Mouse (Mus musculus) heart, postnatal 10 days (tissue): ENCODE data around the gene Negr1. TPM values are rescaled to one million over a fixed set of nuclear protein-coding genes. Genes with fewer than 3 reads are reported as not detected.

Experiments
- DNase-seq, 2 experiments: peaks; one replicate each; pipeline ENCODE4 v3.0.0; 2021
- intact Hi-C: fragments of 180-260 bp; cut with DNase I; formaldehyde crosslinking; loops from one replicate; pipeline ENCODE4 v1.15.1; 2025
- total RNA-seq, 2 experiments: library from RNA; stranded (reverse); gene quantifications; 2 replicates each; pipeline ENCODE4 v1.2.3; 2021

Negr1 gene
- total RNA-seq, 2 experiments from 2014 or later: 1.9 to 3.3 TPM

DNA sequence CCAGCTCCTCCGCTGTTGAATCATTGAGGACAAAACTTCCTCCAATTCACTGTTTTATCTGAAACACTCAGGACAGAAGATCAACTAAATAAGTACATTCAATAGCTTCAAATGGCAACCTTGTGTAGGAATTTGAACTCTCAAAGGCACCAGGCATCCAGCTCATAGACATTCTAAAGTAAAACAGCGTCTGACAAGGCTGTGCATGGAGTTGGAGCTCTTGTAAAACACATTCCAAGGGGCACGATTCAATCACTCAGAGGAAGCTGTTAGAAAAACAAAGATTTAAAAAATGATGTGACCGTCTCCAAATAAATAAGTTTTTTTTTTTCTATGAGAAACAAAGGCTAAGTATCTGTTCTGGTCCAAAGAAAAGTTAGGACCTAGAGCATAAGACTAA, 528.5 kb downstream of the Negr1 start:
- intact Hi-C loops: no loop called here
- no peak for DNase-seq

DNA sequence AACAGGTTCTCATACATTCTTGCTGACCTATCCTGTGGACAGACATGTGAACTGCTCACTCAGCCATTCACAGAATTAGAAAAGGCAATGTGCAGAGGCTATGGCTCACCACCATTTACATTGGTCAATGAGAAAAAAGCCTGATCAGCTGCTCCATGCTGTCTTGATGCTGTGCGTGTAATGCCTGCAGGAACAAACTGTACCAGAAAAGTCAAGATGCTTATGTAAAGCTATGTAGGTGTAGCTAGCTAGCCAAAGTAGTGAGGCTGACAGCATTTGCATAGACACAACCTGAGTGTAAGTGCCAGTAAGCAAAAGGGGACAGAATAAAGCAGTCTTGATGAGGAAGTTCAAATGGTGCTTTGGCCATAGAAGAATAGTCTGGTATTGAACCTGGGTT, 534.7 kb downstream of the Negr1 start:
- intact Hi-C loops: no loop called here
- DNase-seq: no peak

DNA sequence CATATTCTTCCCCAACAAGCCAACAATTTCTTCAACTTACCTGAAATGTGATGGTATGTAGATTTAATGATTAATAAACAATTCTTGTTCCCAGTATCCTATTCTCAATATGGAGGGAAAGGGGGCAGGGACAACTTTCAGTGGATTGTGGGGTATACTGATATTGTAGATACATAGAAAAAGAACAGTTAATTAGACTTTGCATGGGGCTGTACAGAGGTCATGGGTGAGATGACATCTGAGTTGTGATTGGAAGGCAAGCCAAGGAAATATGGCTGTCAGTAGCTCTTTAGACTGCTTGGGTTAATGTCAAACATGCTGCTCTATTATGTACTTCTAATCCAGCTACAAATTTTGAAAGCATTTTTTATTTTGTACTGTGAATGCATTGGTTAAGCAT, 535.9 kb downstream of the Negr1 start:
- intact Hi-C loops: no loop called here

DNA sequence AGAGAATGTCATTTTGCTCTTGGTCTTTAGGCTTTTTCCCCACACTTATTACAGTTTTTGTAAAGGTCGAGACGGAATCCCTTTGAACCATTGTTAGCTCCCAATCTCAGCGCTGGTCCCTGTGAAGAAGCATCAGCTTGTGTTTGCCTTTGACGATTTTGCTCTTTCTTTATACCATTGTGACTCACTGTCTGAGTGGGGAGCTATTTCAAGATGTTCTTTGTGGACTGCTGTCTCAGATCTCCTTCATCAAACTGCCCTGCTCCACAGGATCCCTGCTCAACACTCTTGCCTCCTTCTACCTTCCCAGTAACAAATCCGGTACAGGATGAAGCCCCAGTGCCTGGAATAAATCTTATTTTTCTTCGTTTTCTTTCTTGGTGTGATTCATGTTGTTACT, 536.8 kb downstream of the Negr1 start:
- intact Hi-C loops: no loop called here
- DNase-seq: no peak

More for the DNA sequence above, 535.9 kb downstream of the Negr1 start:
- DNase-seq: no peak

DNA sequence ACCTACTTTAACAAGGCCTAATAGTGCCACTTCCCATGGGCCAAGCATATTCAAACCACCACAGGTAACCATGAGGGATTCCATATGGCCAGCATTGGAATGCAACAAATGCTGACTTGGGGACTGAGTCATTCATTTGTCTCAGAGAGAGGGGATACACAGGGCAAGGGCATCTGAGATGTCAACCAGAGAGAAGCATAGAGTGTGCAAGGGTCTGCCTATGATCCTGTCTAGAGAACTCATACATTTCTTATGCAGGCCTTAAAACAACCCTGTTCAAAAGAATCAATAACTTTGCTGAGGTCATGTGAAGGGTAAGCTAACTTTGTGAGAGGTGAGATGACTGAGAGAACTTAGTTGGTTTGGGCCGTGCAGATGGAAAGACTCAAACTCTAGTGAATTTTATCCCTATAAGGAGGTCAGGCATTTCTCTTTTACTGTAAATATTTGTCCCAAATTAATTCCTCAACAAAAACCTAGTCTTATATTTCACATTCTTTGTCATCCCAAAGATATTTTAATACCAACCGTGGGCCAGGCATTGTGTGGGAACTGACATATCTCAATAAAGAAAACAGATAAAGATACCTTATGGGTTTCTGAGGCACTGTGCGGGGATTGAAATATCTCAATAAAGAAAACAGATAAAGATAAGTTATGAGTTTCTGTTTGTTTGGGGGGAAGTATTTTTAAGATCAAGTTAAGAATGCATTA, 543.4 kb downstream of the Negr1 start:
- intact Hi-C loops: no loop called here

DNA sequence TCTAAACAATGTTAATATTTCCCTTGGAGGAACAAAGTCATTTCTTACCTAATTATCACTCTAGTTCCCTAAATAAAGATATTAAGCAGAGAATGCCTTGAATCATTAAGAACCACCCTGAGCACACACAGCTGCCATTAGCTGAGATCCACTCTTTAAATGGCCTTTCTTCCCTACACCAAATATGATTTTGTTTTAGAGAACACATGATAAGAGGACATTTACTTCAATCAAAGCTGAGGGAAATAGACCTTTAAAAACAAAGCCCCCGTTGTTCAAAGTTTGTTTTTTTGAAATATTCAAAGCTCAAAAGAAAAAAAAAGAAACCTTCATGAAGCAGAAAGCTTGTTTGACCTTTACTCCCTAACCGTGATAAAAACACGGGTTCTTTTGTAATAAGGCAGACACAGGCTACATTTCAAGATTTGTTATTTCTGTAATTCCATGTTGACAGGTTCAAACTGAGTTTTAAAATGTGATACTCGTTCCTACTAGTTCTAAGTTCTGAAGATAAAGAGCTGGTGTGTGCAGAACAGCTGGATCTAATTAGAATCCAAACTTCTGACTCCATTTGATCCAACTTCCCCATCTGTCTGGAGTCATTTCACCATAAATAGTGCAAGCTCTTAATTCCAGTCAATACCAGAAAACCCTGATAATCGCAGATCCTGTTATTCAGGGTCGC, 544.1 kb downstream of the Negr1 start:
- intact Hi-C loops: no loop called here
- peak; percentile 6 to 10 for DNase-seq

More for the DNA sequence above, 543.4 kb downstream of the Negr1 start:
- DNase-seq: no peak

DNA sequence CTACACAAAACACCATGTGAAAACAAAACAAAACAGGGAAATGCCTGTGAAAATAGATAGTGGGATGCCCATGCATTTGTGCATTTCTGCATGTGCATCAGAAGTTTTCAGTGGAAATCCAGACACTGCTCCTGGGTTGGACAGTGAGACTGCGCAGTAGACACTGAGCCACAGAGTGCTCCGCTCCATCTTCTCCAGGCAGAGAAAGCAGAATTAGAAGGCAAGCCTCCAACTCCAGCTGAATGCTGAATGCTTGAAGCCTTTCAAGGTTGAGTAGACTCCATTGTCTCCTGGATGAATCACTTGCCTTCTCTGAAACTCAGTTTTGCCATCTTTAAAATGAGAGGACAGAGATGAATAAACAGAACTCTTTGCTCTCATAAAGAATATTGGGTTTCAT, 546.6 kb downstream of the Negr1 start:
- intact Hi-C loops: no loop called here
- DNase-seq: no peak

DNA sequence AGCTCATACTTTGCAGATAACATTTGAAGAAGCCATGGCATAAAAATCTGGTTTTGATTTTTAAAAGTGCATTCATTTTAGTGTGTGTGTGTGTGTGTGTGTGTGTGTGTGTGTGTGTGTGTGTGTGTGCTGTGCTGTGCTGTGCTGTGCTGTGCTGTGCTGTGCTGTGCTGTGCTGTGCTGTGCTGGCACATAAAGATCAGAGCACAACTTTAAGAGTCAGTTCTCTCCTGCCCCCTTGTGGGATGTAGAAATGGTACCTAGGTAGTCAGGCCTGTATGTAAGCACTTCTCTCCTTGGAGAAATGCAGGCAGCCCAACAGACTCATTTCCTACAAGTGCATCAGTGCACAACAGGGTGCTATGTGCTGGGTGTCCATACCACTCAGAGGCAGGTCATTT, 547.7 kb downstream of the Negr1 start:
- intact Hi-C loops: no loop called here
- peak; percentile 36 to 46 for DNase-seq

DNA sequence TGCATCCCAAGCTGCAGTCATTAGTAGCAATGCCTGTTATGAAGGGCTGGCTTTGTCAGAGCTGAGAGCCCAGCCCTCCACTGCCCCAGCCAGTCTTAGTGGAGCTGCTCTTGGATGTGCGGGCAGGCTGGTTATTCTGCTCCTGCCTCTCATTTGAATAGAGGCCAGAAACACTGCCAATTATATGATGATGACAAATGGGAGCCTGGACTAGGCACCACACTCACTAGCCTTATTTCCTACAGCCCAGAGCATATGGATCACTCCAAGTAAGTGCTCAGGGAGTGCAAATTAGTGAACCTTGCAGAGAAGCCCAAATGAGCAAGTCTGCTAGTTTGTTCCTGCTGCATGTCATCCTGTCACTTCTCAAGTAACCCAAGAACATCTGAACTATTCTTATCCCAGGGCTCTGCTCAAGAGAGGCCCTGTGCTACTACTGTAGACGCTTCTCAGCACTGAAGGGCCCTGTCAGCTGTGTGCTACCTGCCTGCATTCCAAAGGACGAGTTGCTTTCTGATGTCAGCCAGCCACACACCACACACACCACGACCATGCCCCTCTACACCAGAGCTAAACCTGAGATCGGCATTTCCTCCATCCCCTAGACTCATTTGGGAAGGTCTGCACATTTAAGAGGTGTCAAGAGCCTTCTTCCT, 553.6 kb downstream of the Negr1 start:
- DNase-seq: no peak
- intact Hi-C loops: no loop called here

DNA sequence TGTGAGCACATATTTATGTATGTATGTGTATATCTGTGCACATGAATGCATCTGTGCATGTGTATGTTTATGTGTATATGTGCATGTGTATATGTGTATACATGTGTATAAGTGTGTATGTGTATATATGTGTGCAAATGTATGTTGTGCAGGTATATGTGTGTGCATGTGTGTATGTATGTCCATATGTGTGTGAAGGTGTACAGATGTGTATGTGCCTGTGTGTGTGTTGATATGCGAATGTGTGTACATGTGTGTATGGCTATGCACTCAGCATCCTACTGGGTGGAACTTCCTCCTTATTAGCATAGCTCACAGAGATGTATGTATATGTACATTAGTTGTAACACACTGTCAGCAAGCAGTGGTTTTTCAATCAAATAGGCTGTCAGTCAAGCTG, 554.4 kb downstream of the Negr1 start:
- intact Hi-C loops: no loop called here
- DNase-seq: no peak

DNA sequence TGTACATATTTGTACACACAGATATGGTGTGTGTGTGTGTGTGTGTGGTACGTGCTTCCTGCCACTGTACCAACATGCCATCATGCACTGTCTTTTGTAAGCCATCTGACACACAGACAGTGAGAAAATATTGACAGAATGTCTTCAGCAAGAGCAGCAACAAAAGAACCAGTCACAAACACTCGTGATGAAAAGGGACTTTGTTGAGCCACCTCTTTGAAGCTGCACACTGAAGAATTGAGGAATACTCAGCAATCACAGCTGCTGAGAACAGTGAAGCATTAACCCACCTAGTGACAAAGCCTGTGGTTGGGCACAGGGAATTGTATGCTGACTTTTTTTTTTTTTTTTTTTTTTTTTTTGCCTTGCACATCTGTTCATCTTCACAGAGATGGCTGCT, 558.3 kb downstream of the Negr1 start:
- intact Hi-C loops: no loop called here
- DNase-seq: no peak

DNA sequence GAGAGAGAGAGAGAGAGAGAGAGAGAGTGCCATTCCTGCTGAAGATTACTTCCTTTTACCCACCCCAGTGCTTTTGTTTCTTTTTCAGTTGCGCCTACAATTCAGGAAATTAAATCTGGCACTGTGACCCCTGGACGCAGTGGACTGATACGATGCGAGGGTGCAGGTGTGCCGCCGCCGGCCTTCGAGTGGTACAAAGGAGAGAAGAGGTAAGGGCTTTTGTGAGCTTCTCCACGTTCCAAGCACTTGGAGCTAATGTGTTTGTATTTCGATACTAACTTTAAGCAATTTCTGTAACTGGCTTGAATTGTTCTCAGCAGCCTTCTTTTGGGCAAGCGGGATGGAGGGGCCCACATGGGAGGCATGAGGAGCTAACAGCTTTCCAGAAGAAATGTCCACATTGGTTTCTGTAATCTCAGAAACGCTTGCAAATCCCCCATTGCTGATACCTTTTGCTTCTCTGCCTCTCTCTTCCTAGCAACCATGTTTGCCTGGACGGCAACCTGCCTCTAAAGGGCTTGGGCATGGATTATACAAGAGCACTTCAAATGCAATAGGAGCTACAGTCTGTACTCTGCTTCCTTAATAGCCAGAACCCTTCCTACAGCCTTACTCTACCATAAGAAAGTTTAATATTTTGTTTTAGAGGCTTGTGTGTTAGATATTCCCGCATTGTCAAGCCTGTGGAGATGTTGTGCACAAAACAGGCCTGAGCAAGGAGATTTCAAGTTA, 584.7 kb downstream of the Negr1 start:
- intact Hi-C loops: no loop called here
- DNase-seq: no peak

DNA sequence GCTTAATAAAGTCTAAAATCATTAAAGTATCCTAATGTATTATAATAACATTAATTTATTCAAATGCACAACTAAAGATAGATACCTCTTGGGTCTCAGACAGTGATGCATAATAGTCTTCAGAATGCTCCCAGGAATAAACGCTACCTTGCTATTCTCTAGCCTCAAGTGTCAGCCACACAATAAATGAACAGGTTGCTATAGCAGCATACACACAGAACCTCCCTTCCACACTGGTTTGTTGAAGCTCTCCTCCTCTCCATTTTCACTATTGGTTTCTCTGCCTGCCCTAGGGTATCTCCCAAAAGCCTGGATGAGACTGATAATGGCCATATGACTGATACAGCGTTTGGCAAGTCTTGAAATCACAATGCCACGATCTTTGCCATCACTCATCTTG, 593.3 kb downstream of the Negr1 start:
- no peak for DNase-seq
- intact Hi-C loops: no loop called here

DNA sequence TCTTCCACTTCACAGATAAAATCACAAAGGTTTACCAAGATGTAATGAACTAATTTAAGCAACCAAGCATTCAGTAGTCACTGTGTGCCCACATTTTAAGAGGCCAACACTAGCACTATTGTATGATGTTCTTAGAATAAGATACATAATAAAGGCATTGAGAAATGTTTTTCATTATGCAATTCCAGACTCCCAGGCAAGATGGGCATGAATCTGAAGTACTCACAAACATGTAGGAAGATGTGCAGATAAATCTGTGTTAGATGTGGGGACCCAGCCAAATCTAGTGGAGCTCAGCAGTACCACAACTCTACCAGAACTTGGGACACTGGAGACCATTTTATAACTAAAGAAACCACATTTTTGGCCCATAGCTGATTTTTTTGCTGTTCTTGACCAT, 593.9 kb downstream of the Negr1 start:
- DNase-seq: no peak
- intact Hi-C loops: no loop called here

DNA sequence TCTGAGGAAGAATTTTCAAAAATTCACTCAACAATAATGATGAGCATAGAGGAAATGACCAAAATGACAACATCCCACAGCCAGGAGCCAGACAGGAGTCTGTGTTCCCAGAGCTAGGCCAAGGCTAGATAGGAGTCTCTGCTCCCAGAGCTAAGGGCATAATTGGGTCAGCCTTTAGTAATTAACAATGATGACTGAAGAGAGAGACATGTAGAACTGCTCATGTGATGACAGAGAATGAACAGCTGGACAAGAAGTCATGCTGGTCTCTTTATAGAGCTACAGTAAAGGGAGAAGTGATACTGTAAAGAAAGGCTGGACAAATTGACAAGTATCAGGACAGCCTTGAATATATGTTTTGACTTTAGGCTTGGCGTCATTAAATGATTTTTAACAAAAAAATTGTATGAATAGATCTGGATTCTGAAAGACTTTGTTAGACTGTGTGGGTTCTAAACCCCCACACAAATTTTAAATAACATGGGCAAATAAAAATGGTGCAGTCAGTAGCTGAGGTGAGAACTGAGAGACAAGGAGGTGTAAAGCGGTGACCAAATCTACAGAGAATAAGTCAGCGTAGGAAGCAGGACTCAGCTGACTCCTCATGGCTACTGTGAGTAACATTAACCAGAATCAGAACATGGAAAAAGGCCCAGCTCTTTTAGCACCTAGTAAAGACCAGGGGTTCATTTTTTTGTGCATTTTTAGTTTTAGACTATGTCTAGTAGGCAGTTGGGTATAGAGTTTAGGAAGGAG, 603.4 kb downstream of the Negr1 start:
- intact Hi-C loops: no loop called here
- DNase-seq: peak; percentile 10 to 11

DNA sequence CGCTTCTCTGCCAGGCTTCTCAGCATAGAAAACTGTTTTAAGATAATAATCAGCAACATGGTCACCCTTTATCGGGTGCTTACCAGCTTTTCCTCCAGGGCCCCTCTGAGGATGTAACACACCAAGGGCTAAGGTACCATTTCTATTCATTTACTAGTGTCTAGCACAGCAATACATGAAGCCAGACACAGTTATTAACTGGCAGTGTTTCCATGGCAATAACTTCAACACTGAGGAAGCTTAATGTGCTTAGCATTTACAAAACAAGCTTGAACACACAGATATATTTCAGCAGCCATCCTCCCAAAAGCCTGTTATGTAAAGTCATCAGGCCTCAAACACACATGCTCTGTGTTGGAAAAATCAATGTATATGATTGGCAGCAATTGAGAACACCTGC, 620.4 kb downstream of the Negr1 start:
- intact Hi-C loops: no loop called here
- DNase-seq: no peak

DNA sequence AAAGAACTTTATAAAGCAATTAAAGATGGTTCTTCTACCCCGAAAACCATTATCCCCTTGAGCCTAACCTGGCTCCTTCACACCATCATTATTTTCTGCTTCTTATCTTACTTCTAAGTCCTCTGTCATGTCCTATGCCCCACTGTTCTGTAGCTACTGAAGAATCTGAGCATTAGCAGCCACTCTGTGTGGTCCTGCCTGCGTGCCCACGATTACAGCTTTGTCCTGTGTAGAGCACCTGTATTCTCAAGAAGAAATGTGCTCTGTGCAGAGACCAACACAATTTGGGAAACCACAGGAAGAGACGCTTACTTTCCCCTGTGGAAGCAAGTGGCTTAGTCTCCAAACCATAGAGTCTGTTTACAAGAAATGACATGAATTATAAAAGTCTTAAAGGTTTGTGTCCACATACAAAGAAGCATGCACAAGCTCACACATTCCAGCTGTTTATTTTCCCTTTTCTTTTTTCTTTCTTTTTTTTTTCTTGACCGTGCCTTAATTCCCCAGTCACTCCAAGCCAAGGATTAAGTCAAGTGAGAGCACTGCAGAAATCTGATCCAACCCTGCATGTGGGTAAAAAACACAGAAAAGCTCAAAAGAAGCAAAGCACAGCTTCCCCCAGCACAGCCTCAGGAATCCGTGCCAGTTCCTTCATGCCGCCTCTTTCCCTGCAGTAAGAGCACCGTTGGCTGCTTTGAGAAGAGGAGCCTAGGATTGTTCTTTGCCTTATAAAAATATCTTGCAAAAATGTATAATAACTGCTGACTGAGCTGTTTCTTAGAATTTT, 627.5 kb downstream of the Negr1 start:
- intact Hi-C loops: no loop called here
- DNase-seq: no peak

DNA sequence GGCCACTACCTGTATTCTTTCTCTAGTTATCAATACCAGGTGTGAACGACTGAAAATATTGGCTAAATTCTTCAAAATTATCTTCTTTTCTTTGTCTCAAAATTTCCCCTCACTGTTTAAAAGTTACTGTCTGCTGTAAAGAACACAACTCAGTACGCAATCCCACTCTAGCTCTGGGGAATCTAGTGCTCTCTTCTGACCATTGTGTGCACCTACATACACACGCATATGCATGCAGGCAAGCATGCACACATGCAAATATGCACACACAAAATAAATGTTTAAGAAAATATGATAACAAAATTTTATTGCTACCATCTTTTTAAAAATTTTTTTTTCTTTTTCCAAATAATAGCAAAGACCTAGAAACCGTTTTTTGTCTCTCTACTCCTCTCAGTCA, 628.2 kb downstream of the Negr1 start:
- intact Hi-C loops: no loop called here
- DNase-seq: no peak

DNA sequence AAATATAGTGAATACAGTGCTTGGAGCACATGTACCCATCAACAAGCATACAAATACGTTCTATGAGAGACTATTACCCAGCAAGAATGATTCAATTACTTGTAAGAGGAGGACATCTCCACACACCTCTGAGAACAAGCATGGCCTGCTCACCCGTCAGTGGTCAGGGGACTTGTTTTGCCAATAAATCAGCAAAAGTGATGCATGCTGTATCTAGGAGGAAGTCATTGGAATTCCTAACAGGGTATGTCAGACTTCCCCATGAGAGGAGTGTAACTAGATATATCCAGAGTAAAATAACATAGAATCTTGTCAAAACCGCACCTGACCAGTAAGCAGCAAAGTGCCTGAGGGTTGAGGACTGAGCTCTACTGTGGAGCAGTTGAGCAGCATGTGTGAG, 629.0 kb downstream of the Negr1 start:
- DNase-seq: no peak
- intact Hi-C loops: no loop called here

DNA sequence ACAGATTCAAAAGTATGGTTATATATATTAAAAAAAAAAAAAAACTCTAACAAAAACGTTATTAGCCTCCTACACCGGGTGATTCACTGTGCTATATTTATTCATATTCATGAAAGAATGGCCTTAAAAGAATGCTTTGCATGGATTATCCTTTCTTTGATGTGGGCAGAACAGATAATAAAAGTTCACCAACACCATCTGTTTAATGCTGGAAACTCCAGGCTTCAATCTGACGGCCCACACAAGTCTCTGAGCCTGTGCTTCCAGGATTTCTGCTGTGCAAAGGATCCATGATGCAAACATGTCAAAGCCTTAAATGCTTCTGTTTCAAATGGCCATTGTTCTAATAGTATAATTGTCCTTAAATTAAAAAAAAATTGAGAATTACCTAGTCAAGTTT, 630.4 kb downstream of the Negr1 start:
- intact Hi-C loops: no loop called here
- DNase-seq: no peak
